Mouse (Mus musculus) C2C12 (cell line): ENCODE measurements around the gene 2410004B18Rik.

ENCODE experiments used
- CTCF ChIP-seq: IDR thresholded peaks from one replicate; pipeline ENCODE4 v1.5.1; 2011; ENCODE audit not compliant: control insufficient read depth, insufficient read depth, insufficient read length
- MAX ChIP-seq: IDR thresholded peaks from one replicate; pipeline ENCODE4 v1.6.1; 2011; ENCODE audit warnings: mild to moderate bottlenecking, control low read depth
- USF1 ChIP-seq: IDR thresholded peaks from one replicate; pipeline ENCODE4 v1.6.1; 2011; ENCODE audit warnings: low read depth, mild to moderate bottlenecking, control low read depth, moderate library complexity

DNA sequence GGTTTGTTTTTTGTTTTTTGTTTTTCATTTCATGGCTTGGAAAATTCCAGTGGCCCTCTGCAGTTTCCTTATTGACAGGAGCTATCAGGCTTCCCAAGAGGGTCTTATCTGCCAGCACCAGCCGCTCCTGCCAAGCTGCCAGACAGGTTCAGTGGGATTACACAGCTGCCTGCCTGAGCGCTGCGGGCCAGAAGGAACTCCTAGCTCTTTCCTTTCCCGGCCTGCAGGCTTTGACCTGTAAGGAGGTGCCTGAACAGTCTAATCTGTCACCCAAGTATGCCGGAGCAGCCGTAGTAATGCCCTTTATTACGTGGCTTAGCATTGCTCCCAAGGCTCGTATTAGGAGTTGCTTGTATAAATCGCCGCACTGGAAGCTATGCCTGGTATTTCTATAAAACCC, 26.7 kb downstream of the 2410004B18Rik start:
- no peak for TF ChIP-seq CTCF
- no peak for TF ChIP-seq USF1
- TF ChIP-seq MAX, result no peak
